Mouse (Mus musculus): Measurements from ENCODE around the gene Ankrd44. TPM values are rescaled to one million over a fixed set of nuclear protein-coding genes. Genes with fewer than 3 reads are reported as not detected.

Gene Ankrd44
- polyA plus RNA-seq, 1 experiment = 3.7 TPM

- Histone ChIP-seq H3K4me1 (ENCODE audit: control insufficient read depth, insufficient read depth, insufficient read length, low read length) (no peaks in the 10 kb centered on the region; the same call in 1 of the 2 replicates), H3K36me3 (ENCODE audit: control insufficient read depth, insufficient read depth, low read length) (peaks cover 3% of the 10 kb centered on the region; the same call in 1 of the 2 replicates), H3K4me3 (ENCODE audit: low read depth, low read length) (no peak overlapping the region), H3K27me3 (ENCODE audit: control insufficient read depth, insufficient read depth, low read length) (no peaks in the 10 kb centered on the region), H3K27ac (ENCODE audit: insufficient read depth, low read depth, low read length) (no peak overlapping the region)
- TF ChIP-seq POLR2A (IDR thresholded peaks at IDR 0.05; ENCODE audit: low read depth, low read length) = no peak
- TF ChIP-seq CTCF (IDR thresholded peaks at IDR 0.05; ENCODE audit: extremely low read depth, insufficient read length, insufficient replicate concordance, low read depth, low read length) = no peak
- WGBS = 86% methylated on average over 3 of the region's 3 CpGs
These were observed 159.0 kb downstream of the Ankrd44 start for GRCm38 (mm10) chr1:54767221-54767620.

DNA sequence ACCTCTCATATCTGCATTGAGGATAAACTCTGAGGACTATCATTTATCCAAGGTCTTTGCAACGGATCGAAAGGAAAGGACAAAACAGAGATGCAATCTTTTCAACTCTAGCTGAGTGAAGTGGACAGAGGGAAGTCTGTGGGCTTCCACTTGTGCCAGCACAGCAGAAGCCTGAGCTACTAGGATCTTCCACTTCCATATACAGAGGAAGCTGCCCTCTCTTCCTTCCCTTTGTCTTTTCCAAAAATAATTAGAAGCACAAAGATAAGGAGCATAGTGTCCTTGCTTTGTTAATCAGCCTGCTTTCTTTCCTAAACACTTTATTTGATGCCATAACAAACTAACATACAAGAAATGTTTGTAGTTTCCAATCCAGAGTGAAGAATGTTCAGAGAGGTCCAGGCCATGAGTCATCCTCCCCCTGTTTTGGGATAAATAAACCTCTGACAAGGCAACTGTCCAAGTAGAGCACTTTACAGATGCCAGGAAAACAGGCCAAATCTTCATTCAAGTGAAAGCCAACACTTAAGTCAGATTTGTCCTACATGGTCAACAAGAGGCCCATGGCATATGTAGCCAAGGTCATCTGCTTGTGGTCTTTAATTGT, 160.5 kb downstream of the Ankrd44 start:
- Histone ChIP-seq H3K36me3 (ENCODE audit: control insufficient read depth, insufficient read depth, low read length) (peaks cover 3% of the 10 kb centered on the region; the same call in 1 of the 2 replicates), H3K4me3 (ENCODE audit: low read depth, low read length) (no peak overlapping the region), H3K27ac (ENCODE audit: insufficient read depth, low read depth, low read length) (no peak overlapping the region), H3K27me3 (ENCODE audit: control insufficient read depth, insufficient read depth, low read length) (no peaks in the 10 kb centered on the region), H3K4me1 (ENCODE audit: control insufficient read depth, insufficient read depth, insufficient read length, low read length) (no peaks in the 10 kb centered on the region; the same call in 1 of the 2 replicates)
- WGBS = 77% methylated on average over 2 of the region's 2 CpGs
- TF ChIP-seq CTCF (IDR thresholded peaks at IDR 0.05; ENCODE audit: extremely low read depth, insufficient read length, insufficient replicate concordance, low read depth, low read length) (no peak), POLR2A (IDR thresholded peaks at IDR 0.05; ENCODE audit: low read depth, low read length) (no peak)

DNA sequence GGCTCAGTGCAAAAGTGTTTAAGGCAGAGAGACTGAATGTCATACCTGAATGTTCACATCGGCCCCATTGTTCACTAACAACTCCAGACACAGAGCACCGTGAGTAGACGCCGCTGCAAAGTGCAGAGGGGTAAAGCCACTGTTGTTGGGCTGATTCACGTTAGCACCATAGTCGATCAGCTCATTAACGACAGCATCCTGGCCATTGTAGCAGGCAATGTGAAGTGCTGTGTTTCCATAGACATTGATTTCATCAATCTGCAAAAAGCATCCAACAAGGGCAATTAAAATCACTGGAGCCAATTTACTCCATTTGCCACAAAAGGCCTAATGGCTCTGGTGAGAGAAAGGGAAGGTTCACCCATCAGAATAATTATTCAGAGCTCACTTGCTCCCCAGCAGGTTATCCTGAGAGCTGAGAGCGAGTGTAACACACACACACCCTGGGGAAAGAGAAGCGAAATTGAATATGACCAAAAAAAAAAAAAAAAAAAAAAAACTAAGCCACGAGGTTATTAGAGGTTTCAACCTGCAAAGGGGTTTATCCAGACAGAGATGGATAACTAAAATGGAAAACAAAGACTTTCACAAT, 163.9 kb downstream of the Ankrd44 start:
- 91% methylated on average over 10 of the region's 10 CpGs for WGBS
- TF ChIP-seq POLR2A (IDR thresholded peaks at IDR 0.05; ENCODE audit: low read depth, low read length) (no peak), CTCF (IDR thresholded peaks at IDR 0.05; ENCODE audit: extremely low read depth, insufficient read length, insufficient replicate concordance, low read depth, low read length) (no peak)
- no peak overlapping the region for H3K27ac ChIP-seq (ENCODE audit: insufficient read depth, low read depth, low read length)
- no peaks in the 10 kb centered on the region for H3K27me3 ChIP-seq (ENCODE audit: control insufficient read depth, insufficient read depth, low read length)
- H3K4me1 ChIP-seq (ENCODE audit: control insufficient read depth, insufficient read depth, insufficient read length, low read length) = no peaks in the 10 kb centered on the region
- no peak overlapping the region for H3K4me3 ChIP-seq (ENCODE audit: low read depth, low read length)
- H3K36me3 ChIP-seq (ENCODE audit: control insufficient read depth, insufficient read depth, low read length) = peaks cover 3% of the 10 kb centered on the region; the same call in 1 of the 2 replicates

DNA sequence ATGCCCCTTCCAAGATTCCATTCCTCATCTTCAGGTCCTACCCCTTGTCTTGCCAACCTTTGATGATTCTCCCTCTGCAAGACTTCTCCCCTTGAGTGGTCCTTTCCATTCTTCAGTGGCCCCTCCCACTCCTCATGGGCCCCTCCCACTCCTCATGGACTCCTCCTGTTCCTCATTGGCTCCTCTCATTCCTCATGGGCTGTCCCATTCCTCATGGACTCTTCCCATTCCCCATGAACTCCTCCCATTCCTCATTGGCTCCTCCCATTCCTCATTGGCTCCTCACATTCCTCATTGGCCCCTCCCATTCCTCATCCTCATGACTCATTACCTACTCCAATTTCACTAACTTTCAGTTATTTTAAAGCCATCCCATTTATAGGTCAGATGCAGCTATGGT, 166.3 kb downstream of the Ankrd44 start:
- H3K4me1 ChIP-seq (ENCODE audit: control insufficient read depth, insufficient read depth, insufficient read length, low read length) = peaks cover 4% of the 10 kb centered on the region; the same call in 1 of the 2 replicates
- H3K4me3 ChIP-seq (ENCODE audit: low read depth, low read length) = no peak overlapping the region
- no peak overlapping the region for H3K27ac ChIP-seq (ENCODE audit: insufficient read depth, low read depth, low read length)
- no peaks in the 10 kb centered on the region for H3K27me3 ChIP-seq (ENCODE audit: control insufficient read depth, insufficient read depth, low read length)
- peaks cover 3% of the 10 kb centered on the region; the same call in 1 of the 2 replicates for H3K36me3 ChIP-seq (ENCODE audit: control insufficient read depth, insufficient read depth, low read length)
- TF ChIP-seq POLR2A (IDR thresholded peaks at IDR 0.05; ENCODE audit: low read depth, low read length) (no peak), CTCF (IDR thresholded peaks at IDR 0.05; ENCODE audit: extremely low read depth, insufficient read length, insufficient replicate concordance, low read depth, low read length) (no peak)

DNA sequence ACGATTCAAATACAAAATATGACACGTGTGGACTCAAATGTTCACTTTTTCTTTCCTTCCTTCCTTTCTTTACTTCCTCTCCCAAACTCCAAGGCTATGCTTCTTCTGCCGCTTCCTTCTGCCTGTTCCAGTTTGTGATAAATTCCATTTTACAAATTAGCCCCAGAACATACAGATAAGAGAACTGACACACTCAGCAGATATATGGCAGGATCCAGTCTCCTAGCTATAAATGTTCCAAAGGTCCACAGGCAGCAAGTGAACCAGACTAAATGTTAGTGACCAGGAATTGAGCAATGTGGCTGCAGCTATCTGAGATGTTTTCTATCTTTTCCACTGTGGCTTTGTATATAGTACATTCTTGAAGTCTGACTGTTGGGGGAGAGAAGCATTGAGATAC, 168.9 kb downstream of the Ankrd44 start:
- TF ChIP-seq POLR2A (IDR thresholded peaks at IDR 0.05; ENCODE audit: low read depth, low read length) (no peak), CTCF (IDR thresholded peaks at IDR 0.05; ENCODE audit: extremely low read depth, insufficient read length, insufficient replicate concordance, low read depth, low read length) (no peak)
- H3K4me3 ChIP-seq (ENCODE audit: low read depth, low read length) = no peak overlapping the region
- H3K36me3 ChIP-seq (ENCODE audit: control insufficient read depth, insufficient read depth, low read length) = peaks cover 5% of the 10 kb centered on the region; the same call in 1 of the 2 replicates
- peaks cover 4% of the 10 kb centered on the region; the same call in 1 of the 2 replicates for H3K4me1 ChIP-seq (ENCODE audit: control insufficient read depth, insufficient read depth, insufficient read length, low read length)
- H3K27me3 ChIP-seq (ENCODE audit: control insufficient read depth, insufficient read depth, low read length) = no peaks in the 10 kb centered on the region
- 32% methylated on average over 3 of the region's 3 CpGs for WGBS
- H3K27ac ChIP-seq (ENCODE audit: insufficient read depth, low read depth, low read length) = no peak overlapping the region

DNA sequence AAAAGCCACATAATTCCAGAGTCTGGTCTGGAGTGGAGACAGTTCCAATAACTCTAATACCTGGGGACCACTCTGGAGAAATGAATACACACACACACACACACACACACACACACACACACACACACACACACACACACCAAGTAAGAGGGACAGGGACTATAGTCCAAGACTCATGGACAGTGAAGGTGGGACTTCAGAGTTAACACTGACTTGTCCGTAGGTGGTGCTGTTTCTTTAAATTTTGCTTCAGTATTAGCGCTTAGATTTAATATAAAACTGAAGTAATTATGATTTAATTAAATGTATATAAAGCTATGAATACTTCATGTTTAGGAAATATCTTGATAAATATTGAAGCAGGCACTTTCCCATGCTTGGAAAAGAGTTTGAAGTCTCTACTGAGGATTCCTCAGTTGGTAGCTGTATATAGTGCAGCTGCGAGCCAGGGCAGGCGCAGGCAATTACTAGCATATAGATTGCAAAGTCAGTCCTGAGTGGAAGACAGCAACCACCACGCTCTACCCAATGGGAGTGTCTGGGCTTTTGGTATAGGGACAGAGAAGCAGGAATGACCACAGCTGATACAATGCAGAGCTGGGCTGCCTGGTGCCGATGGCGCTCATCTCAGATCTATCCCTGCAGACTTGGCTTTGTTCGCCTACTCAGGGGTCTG, 170.4 kb downstream of the Ankrd44 start:
- TF ChIP-seq POLR2A (IDR thresholded peaks at IDR 0.05; ENCODE audit: low read depth, low read length) (no peak), CTCF (IDR thresholded peaks at IDR 0.05; ENCODE audit: extremely low read depth, insufficient read length, insufficient replicate concordance, low read depth, low read length) (no peak)
- Histone ChIP-seq H3K4me1 (ENCODE audit: control insufficient read depth, insufficient read depth, insufficient read length, low read length) (peaks cover 4% of the 10 kb centered on the region; the same call in 1 of the 2 replicates), H3K36me3 (ENCODE audit: control insufficient read depth, insufficient read depth, low read length) (peaks cover 5% of the 10 kb centered on the region; the same call in 1 of the 2 replicates), H3K27ac (ENCODE audit: insufficient read depth, low read depth, low read length) (no peak overlapping the region), H3K4me3 (ENCODE audit: low read depth, low read length) (no peak overlapping the region), H3K27me3 (ENCODE audit: control insufficient read depth, insufficient read depth, low read length) (no peaks in the 10 kb centered on the region)
- 84% methylated on average over 8 of the region's 8 CpGs for WGBS

DNA sequence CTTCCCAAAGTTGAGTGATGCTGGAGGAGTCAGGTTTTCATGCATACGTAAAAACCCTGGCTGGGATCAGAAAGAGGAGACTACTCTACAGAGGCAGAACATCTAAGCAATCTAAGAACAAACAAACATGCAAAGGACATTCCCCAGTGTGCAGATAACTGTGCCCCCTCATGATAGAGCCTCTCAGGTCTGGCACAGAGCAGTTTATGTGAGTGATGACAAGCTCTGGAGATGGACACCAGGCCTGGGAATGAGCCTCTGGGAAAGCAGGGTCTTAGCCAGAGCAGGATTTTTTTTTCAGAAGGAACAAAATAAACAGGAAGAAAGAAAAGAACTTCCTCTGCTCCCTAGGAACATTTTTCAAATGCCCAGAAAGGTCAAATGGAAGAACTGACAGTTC, 176.2 kb downstream of the Ankrd44 start:
- 78% methylated on average over 1 of the region's 1 CpGs for WGBS
- H3K4me3 ChIP-seq (ENCODE audit: low read depth, low read length) = no peak overlapping the region
- no peak overlapping the region for H3K27ac ChIP-seq (ENCODE audit: insufficient read depth, low read depth, low read length)
- H3K27me3 ChIP-seq (ENCODE audit: control insufficient read depth, insufficient read depth, low read length) = no peaks in the 10 kb centered on the region
- no peak for TF ChIP-seq CTCF (IDR thresholded peaks at IDR 0.05; ENCODE audit: extremely low read depth, insufficient read length, insufficient replicate concordance, low read depth, low read length)
- no peak for TF ChIP-seq POLR2A (IDR thresholded peaks at IDR 0.05; ENCODE audit: low read depth, low read length)
- peaks cover 5% of the 10 kb centered on the region; the same call in 1 of the 2 replicates for H3K36me3 ChIP-seq (ENCODE audit: control insufficient read depth, insufficient read depth, low read length)
- peaks cover 2% of the 10 kb centered on the region; the same call in 1 of the 2 replicates for H3K4me1 ChIP-seq (ENCODE audit: control insufficient read depth, insufficient read depth, insufficient read length, low read length)

All from small intestine, adult 2 months (tissue).